Mouse (Mus musculus) mesoderm, embryonic 11.5 days (tissue): ENCODE results near the gene Gm10801.
"Not testable (repeated sequence)": the region's sequence is repeated elsewhere in the genome, so short reads cannot be mapped to it uniquely, and the experiment has no call there.

Source experiments
- DNase-seq: peaks from one replicate; pipeline ENCODE4 v3.0.0-alpha.2; 2012; ENCODE audit warnings: low read depth, low spot score

The Gm10801 gene

DNA sequence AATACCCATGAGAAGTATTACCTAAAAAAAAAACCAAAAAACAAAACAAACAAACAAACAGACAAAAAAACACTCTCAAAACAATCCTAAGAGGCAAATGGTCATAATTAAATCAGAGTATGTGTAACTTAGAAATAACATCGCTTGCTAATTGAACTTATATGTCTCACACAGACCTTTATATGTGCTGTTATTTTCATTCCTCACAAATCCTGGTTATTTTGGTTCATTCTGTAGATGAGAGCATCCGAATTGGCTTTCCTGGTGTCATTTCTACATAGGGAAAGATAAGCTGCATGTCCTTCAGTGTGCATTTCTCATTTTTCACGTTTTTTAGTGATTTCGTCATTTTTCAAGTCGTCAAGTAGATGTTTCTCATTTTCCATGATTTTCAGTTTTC lies at the start of gene Gm10801:
Gene Gm10801 (plus strand): TSS at position 301 of the 400 bp plus-strand sequence.
- DNase-seq, result not testable (repeated sequence)

- not testable (repeated sequence) for DNase-seq
Observed at GRCm38 (mm10) chr2:98667201-98667600, 5.2 kb downstream of the Gm10801 start, which contains the start of gene Gm10800. Gene Gm10800, minus strand, starts transcription at chr2:98667301.

- DNase-seq, result no peak
Observed at GRCm38 (mm10) chr2:98697533-98697932, 35.5 kb downstream of the Gm10801 start.
